Mouse (Mus musculus) central nervous system, embryonic 14 days (tissue): ENCODE measurements around the gene Klk1b16. TPM values are rescaled to one million over a fixed set of nuclear protein-coding genes. Genes with fewer than 3 reads are reported as not detected.

Source experiments
- polyA plus RNA-seq: library from polyadenylated mRNA; depleted of rRNA; stranded (reverse); fragments of >200 nt; gene quantifications from 2 replicates; pipeline ENCODE4 v1.2.3, GENCODE M21; 2012; rRNA removed

The Klk1b16 gene
- not detected in 2 replicates for polyA plus RNA-seq

DNA sequence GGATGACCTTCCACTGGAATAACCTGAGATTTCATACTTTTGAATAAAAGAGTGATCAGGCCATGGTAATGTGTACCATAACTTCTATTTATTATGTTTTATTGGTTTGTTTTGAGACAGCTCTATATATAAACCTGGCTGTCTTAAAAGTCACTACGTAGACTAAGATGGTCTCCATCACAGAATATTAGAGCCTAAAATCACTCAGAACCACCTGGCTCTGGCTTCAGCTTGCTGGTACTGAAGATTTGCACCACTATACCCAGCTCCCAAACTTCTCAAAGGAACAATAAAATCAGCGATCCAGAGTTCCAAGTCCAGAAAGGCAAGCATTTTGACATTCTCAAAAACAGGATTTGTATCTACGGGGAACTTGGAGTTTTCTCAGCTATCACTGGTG lies at the start of gene Klk1b16:
Klk1b16 (plus strand) TSS at position 301 of the 400 bp plus-strand sequence.

DNA sequence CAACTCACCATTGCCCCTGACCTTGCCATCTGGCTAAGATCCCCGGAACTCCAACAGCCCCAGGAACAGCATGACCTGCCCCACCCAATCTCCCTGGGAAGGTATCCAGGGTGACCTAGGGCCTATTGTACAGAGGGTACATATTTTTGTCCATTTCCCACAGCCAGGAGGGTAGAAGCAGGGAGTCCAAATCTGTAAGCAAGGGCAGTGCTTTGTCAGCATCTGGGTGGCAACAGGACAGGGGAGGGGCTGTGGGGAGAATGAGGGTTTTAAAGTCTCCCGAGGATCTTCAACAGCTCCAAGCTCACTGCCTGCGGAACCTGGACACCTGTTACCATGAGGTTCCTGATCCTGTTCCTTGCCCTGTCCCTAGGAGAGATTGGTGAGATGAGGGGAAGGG lies 34.5 kb upstream of the Klk1b16 start, which contains the start of gene Klk1b21:
Klk1b21 (plus strand) TSS at position 301 of the 400 bp plus-strand sequence.

DNA sequence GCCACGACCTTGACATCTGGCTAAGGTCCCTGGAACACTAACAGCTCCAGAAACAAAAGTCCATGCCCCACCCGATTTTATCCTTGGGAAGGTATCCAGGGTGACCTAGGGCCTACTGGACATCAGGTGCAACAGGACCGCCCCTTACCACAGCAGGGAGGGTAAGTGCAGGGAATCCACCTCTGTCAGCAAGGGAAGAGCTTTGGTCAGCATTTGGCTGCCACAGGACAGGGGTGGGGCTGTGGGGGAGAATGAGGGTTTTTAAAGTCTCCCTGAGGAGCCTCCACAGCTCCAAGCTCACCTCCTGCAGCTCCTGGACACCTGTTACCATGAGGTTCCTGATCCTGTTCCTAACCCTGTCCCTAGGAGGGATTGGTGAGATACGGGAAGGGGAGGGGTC lies 24.2 kb upstream of the Klk1b16 start, which contains the start of gene Klk1b22:
Klk1b22 (plus strand) TSS at position 301 of the 400 bp plus-strand sequence.

DNA sequence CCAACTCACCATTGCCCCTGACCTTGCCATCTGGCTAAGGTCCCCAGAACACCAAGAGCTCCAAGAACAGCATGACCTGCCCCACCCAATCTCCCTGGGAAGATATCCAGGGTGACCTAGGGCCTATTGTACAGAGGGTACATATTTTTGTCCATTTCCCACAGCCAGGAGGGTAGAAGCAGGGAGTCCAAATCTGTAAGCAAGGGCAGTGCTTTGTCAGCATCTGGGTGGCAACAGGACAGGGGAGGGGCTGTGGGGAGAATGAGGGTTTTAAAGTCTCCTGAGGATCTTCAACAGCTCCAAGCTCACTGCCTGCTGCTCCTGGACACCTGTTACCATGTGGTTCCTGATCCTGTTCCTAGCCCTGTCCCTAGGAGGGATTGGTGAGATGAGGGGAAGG lies 51.4 kb downstream of the Klk1b16 start, which contains the start of gene Klk1b24:
Klk1b24 (plus strand) TSS at position 301 of the 400 bp plus-strand sequence.

Other genes starting within 250 kb of the Klk1b16 start
- not detected in 2 replicates for gene Klk15, start 203.0 kb upstream of the Klk1b16 start, polyA plus RNA-seq
- not detected in 2 replicates for gene Klk1b8, start 186.1 kb upstream of the Klk1b16 start, polyA plus RNA-seq
- not detected in 2 replicates for gene Klk1b1, start 170.0 kb upstream of the Klk1b16 start, polyA plus RNA-seq
- gene Klk1b9, start 160.7 kb upstream of the Klk1b16 start, polyA plus RNA-seq: not detected in 2 replicates
- gene Klk1b11, start 140.9 kb upstream of the Klk1b16 start, polyA plus RNA-seq: not detected in 2 replicates
- 0.06 TPM in 1 of 2 replicates, not detected in the other for gene Klk1b26, start 124.6 kb upstream of the Klk1b16 start, polyA plus RNA-seq
- not detected in 2 replicates for gene Klk1b27, start 84.5 kb upstream of the Klk1b16 start, polyA plus RNA-seq
- not detected in 2 replicates for gene Klk1b21, start 34.4 kb upstream of the Klk1b16 start, polyA plus RNA-seq
- not detected in 2 replicates for gene Klk1b22, start 24.1 kb upstream of the Klk1b16 start, polyA plus RNA-seq
- 0.09 TPM in 1 of 2 replicates, not detected in the other for gene Klk1b24, start 51.5 kb downstream of the Klk1b16 start, polyA plus RNA-seq
- not detected in 2 replicates for gene Klk1b3, start 61.4 kb downstream of the Klk1b16 start, polyA plus RNA-seq
- not detected in 2 replicates for gene Klk1b4, start 70.7 kb downstream of the Klk1b16 start, polyA plus RNA-seq
- gene Klk1b5, start 79.2 kb downstream of the Klk1b16 start, polyA plus RNA-seq: not detected in 2 replicates
- gene Klk1, start 88.6 kb downstream of the Klk1b16 start, polyA plus RNA-seq: not detected in 2 replicates
- not detected in 2 replicates for gene Gm36864, start 99.4 kb downstream of the Klk1b16 start, polyA plus RNA-seq
- gene 1700028J19Rik, start 109.9 kb downstream of the Klk1b16 start, polyA plus RNA-seq: 1.4 and 1.6 TPM in 2 replicates
- 290 and 299 TPM in 2 replicates for gene 2410002F23Rik, start 110.0 kb downstream of the Klk1b16 start, polyA plus RNA-seq
- 0.05 TPM in 1 of 2 replicates, not detected in the other for gene Acp4, start 120.6 kb downstream of the Klk1b16 start, polyA plus RNA-seq
- gene Gm15517, start 124.7 kb downstream of the Klk1b16 start, polyA plus RNA-seq: 0.51 TPM in 1 of 2 replicates, not detected in the other
- 4.6 and 6.3 TPM in 2 replicates for gene Clec11a, start 170.1 kb downstream of the Klk1b16 start, polyA plus RNA-seq
- 23.6 and 34.2 TPM in 2 replicates for gene Shank1, start 173.5 kb downstream of the Klk1b16 start, polyA plus RNA-seq
- gene Syt3, start 247.3 kb downstream of the Klk1b16 start, polyA plus RNA-seq: 26.1 and 27.0 TPM in 2 replicates
- gene 1700008O03Rik, start 249.1 kb downstream of the Klk1b16 start, polyA plus RNA-seq: 3.3 and 4.9 TPM in 2 replicates